Mouse (Mus musculus): ENCODE data around the gene Phospho1. TPM values are rescaled to one million over a fixed set of nuclear protein-coding genes. Genes with fewer than 3 reads are reported as not detected.
A peak's percentile ranks its signal among the peaks of the same experiment; 100 is the strongest.

The Phospho1 gene
- polyA plus RNA-seq, 2 experiments, result 5.7 to 22.0 TPM

DNA sequence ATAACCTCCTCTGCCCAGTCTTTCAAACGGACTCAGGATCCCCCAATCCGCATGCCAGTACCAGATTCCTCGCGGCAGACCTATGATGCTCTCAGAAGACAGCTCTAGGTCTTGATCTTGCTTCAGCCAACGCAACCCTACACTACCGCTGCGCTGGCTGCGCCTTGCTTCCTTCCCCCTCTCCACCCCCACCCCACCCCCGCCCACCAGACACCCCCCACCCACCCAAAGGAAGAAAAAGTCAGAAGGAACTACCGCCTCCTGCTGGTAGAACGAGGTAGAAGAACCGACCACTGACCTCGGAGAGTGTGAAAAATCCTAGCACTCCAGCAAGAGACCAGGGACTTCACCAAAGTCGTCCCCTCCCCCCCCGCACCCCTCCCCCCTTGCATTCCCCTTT lies 7.3 kb downstream of the Phospho1 start:
- DNase-seq (ENCODE audit: low read depth in 3 of 3, low spot score in 3 of 3) (no peak), ATAC-seq (ENCODE audit: insufficient read depth) (no peak)
- WGBS (ENCODE audit: insufficient replicate concordance), result 10% methylated on average over 15 of the region's 15 CpGs
- peak overlapping the region; percentile 43 for H3K4me2 ChIP-seq (ENCODE audit: low read depth)
- H3K9ac ChIP-seq (replicated peaks), result no peak overlapping the region
- peaks cover 57% of the 10 kb centered on the region for H3K27me3 ChIP-seq (ENCODE audit: control insufficient read depth, insufficient read depth, low read length)
- H3K9me3 ChIP-seq (ENCODE audit: control insufficient read depth, low read length), result no peaks in the 10 kb centered on the region
- H3K27ac ChIP-seq, result no peak overlapping the region
- TF ChIP-seq CTCF (IDR thresholded peaks at IDR 0.05; ENCODE audit: low read depth), result no peak; the same call in 1 of the 2 replicates
- no peak for TF ChIP-seq EP300 (IDR thresholded peaks at IDR 0.05; ENCODE audit: low read depth)
- H3K4me3 ChIP-seq (ENCODE audit: insufficient read depth in 1 of 2, low read depth in 2 of 2, low read length in 2 of 2), result peak overlapping the region in 1 of 2 experiments; percentile 31; a peak in 2 of 4 replicates
- no peaks in the 10 kb centered on the region for H3K36me3 ChIP-seq (replicated peaks; ENCODE audit: control insufficient read depth, insufficient read depth, low read depth)
- peaks cover 27 to 51% of the 10 kb centered on the region in 2 experiments for H3K4me1 ChIP-seq (replicated peaks; ENCODE audit: control insufficient read depth in 2 of 2, insufficient read depth in 2 of 2, low read length in 1 of 2)

DNA sequence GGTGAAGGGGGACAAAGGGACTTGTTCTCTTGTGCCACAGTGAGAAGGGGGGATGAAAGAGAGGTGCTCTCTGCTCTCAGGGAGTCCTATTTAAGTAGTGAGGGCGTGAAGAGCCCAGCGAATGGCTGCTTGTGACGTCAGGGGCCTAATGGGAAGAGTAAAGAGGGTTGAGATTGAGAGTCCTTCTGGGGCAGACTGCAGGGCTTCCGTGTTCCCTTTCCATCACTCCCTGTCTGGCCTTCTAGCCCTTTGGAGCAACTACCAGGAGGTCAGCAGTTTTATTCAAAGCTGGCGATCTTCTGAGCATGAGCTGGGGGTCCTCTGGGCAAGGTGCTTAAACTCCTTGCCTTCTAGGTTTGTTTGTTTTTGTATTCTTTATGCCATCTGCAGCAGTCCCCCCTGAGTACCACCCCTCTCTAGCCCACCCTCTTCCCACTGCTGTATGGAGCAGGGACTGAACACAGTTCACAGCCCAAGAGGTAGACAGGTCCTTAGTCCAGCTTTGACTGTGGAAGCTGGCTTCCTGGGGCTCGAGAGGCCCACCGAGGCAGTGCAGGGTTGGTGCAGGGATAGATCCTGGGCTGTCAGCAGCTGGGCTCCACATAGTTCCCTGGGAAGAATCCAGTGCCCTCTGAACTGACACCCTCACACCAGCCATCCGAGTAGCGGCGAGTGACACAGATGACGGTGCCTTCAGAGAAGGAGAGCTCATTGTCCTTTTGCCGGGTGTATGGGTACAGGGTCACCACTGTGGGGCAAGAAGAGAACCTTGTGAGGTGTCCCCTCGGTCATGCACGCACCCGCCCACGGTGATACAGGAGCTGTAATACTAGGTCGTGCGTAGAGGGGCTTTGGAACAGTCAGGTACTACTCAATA lies 8.1 kb downstream of the Phospho1 start:
- 65% methylated on average over 18 of the region's 18 CpGs for WGBS (ENCODE audit: insufficient replicate concordance)
- Histone ChIP-seq H3K27me3 (ENCODE audit: control insufficient read depth, insufficient read depth, low read length) (peaks cover 57% of the 10 kb centered on the region), H3K9ac (replicated peaks) (no peak overlapping the region), H3K36me3 (replicated peaks; ENCODE audit: control insufficient read depth, insufficient read depth, low read depth) (no peaks in the 10 kb centered on the region), H3K4me3 (ENCODE audit: insufficient read depth in 1 of 2, low read depth in 2 of 2, low read length in 2 of 2) (no peak overlapping the region), H3K27ac (no peak overlapping the region), H3K9me3 (ENCODE audit: control insufficient read depth, low read length) (no peaks in the 10 kb centered on the region), H3K4me1 (replicated peaks; ENCODE audit: control insufficient read depth in 2 of 2, insufficient read depth in 2 of 2, low read length in 1 of 2) (peaks cover 20 to 44% of the 10 kb centered on the region in 2 experiments), H3K4me2 (ENCODE audit: low read depth) (no peak overlapping the region)
- DNase-seq (ENCODE audit: low read depth in 3 of 3, low spot score in 3 of 3), result no peak
- no peak for TF ChIP-seq EP300 (IDR thresholded peaks at IDR 0.05; ENCODE audit: low read depth)
- TF ChIP-seq CTCF (IDR thresholded peaks at IDR 0.05; ENCODE audit: low read depth), result no peak
- ATAC-seq (ENCODE audit: insufficient read depth), result no peak

DNA sequence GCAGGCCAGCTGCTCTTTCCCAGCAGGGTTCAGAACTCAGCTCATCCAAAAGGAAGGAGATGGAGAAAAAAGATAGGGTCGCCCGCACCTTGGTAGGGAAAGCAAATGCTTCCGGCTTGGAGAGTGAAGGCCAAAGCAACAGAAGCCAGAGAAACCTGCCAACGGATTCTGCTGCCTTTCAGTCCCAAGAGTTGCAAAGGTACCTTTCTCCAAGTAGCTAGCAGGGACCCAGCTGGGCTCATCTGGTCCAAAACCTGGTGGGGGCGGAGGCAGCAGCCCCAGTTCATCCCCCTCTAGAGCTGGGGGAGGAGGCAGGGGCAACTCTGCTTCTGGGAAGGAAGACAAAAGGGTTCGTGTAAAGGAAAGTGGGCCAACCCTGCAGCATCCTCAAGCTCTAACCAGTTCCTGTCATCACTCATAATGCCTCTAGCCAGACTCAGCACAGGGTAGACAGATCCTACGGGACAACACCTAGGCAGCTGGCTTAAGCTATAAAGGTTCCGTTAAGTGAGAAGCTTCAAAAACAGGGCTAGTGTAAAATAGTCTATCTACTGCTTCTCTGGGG lies 8.8 kb downstream of the Phospho1 start:
- DNase-seq (ENCODE audit: low read depth in 3 of 3, low spot score in 3 of 3), result no peak
- Histone ChIP-seq H3K4me2 (ENCODE audit: low read depth) (no peak overlapping the region), H3K9ac (replicated peaks) (no peak overlapping the region), H3K4me1 (replicated peaks; ENCODE audit: control insufficient read depth in 2 of 2, insufficient read depth in 2 of 2, low read length in 1 of 2) (peaks cover 19 to 42% of the 10 kb centered on the region in 2 experiments), H3K36me3 (replicated peaks; ENCODE audit: control insufficient read depth, insufficient read depth, low read depth) (no peaks in the 10 kb centered on the region), H3K27ac (no peak overlapping the region), H3K9me3 (ENCODE audit: control insufficient read depth, low read length) (no peaks in the 10 kb centered on the region), H3K4me3 (ENCODE audit: insufficient read depth in 1 of 2, low read depth in 2 of 2, low read length in 2 of 2) (no peak overlapping the region), H3K27me3 (ENCODE audit: control insufficient read depth, insufficient read depth, low read length) (peaks cover 56% of the 10 kb centered on the region)
- WGBS (ENCODE audit: insufficient replicate concordance), result 53% methylated on average over 8 of the region's 8 CpGs
- ATAC-seq (ENCODE audit: insufficient read depth), result no peak
- TF ChIP-seq CTCF (IDR thresholded peaks at IDR 0.05; ENCODE audit: low read depth), result no peak
- no peak for TF ChIP-seq EP300 (IDR thresholded peaks at IDR 0.05; ENCODE audit: low read depth)

DNA sequence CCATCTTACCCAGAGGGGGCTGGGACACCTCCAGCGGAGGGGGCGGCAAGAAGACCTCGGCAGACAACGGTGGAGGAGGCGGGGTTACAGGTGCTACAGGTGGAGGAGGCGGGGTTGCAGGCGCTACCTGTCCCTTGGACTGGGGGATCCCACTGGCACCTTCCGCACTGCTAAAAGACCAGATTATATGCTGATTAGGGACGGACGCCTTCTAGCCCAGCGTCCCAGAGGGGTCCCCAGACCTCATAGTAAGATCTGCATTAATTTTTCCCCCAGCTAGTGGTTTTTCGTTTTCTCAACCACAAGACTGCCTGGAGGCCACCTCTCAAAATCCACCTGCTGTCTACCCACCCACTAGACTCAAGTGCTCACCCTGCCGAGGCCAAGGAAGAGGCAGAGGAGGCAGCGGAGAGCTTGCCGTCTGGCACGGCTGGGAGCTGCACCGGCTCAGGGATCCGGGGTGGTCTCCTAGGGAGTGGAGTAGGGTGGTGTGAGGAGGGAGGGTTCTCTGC lies 9.4 kb downstream of the Phospho1 start:
- ATAC-seq (ENCODE audit: insufficient read depth), result no peak
- peaks cover 15 to 37% of the 10 kb centered on the region in 2 experiments for H3K4me1 ChIP-seq (replicated peaks; ENCODE audit: control insufficient read depth in 2 of 2, insufficient read depth in 2 of 2, low read length in 1 of 2)
- H3K9ac ChIP-seq (replicated peaks), result no peak overlapping the region
- no peak overlapping the region for H3K27ac ChIP-seq
- H3K36me3 ChIP-seq (replicated peaks; ENCODE audit: control insufficient read depth, insufficient read depth, low read depth), result no peaks in the 10 kb centered on the region
- TF ChIP-seq CTCF (IDR thresholded peaks at IDR 0.05; ENCODE audit: low read depth) (no peak), EP300 (IDR thresholded peaks at IDR 0.05; ENCODE audit: low read depth) (no peak)
- WGBS (ENCODE audit: insufficient replicate concordance), result 14% methylated on average over 18 of the region's 18 CpGs
- peaks cover 52% of the 10 kb centered on the region for H3K27me3 ChIP-seq (ENCODE audit: control insufficient read depth, insufficient read depth, low read length)
- H3K4me2 ChIP-seq (ENCODE audit: low read depth), result peak overlapping the region; percentile 34
- no peak for DNase-seq (ENCODE audit: low read depth in 3 of 3, low spot score in 3 of 3)
- H3K9me3 ChIP-seq (ENCODE audit: control insufficient read depth, low read length), result no peaks in the 10 kb centered on the region
- H3K4me3 ChIP-seq (ENCODE audit: insufficient read depth in 1 of 2, low read depth in 2 of 2, low read length in 2 of 2), result no peak overlapping the region

DNA sequence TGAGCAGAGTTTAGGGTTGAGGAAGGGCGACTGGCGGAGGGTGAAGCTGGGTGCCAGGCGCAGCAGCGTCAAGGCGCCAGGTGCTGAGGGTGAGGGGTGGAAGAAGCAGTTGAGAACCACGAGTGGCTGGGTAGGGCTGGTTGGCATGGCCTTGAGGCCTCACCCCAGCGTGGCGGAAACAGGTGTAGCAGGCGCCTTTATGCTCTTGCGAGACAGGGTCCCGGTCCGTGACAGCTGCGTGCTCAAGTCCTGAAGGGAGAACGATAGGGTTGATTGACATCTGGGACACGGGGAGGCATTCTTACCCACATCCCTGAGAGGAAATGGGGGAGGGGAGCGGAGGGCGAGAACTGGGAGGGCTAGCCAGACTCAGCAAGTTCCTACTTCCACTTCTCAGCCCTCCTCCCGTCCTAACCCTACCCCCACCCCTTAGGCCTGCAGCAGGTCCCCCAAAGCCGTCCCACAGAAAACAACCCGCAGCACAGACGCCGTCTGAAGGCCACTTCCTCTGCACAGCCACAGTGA lies 9.9 kb downstream of the Phospho1 start:
- no peak overlapping the region for H3K27ac ChIP-seq
- no peaks in the 10 kb centered on the region for H3K9me3 ChIP-seq (ENCODE audit: control insufficient read depth, low read length)
- TF ChIP-seq EP300 (IDR thresholded peaks at IDR 0.05; ENCODE audit: low read depth) (no peak), CTCF (IDR thresholded peaks at IDR 0.05; ENCODE audit: low read depth) (no peak)
- peaks cover 15 to 31% of the 10 kb centered on the region in 2 experiments for H3K4me1 ChIP-seq (replicated peaks; ENCODE audit: control insufficient read depth in 2 of 2, insufficient read depth in 2 of 2, low read length in 1 of 2)
- WGBS (ENCODE audit: insufficient replicate concordance), result 2% methylated on average over 22 of the region's 22 CpGs
- H3K27me3 ChIP-seq (ENCODE audit: control insufficient read depth, insufficient read depth, low read length), result peaks cover 47% of the 10 kb centered on the region
- ATAC-seq (ENCODE audit: insufficient read depth), result peak; percentile 24
- H3K36me3 ChIP-seq (replicated peaks; ENCODE audit: control insufficient read depth, insufficient read depth, low read depth), result no peaks in the 10 kb centered on the region
- peak overlapping the region; percentile 34 for H3K4me2 ChIP-seq (ENCODE audit: low read depth)
- no peak for DNase-seq (ENCODE audit: low read depth in 3 of 3, low spot score in 3 of 3)
- no peak overlapping the region for H3K4me3 ChIP-seq (ENCODE audit: insufficient read depth in 1 of 2, low read depth in 2 of 2, low read length in 2 of 2)
- H3K9ac ChIP-seq (replicated peaks), result no peak overlapping the region

All from liver, embryonic 14.5 days (tissue).